Mouse (Mus musculus) gastrocnemius, adult 8-10 months (tissue): Measurements from ENCODE around the gene Sec16a. TPM values are rescaled to one million over a fixed set of nuclear protein-coding genes. Genes with fewer than 3 reads are reported as not detected.
"Not testable (repeated sequence)": the region's sequence is repeated elsewhere in the genome, so short reads cannot be mapped to it uniquely, and the experiment has no call there.

Experiments used
- DNase-seq, 2 experiments: peaks; one replicate each; pipeline ENCODE4 v3.0.0; 2022; ENCODE audit warnings: low spot score in 2 of 2
- microRNA-seq: library from miRNA; unstranded; fragments of <30 nt; microRNA quantifications from one replicate; pipeline ENCODE4 v1.2.0, GENCODE M21; 2022
- total RNA-seq, 4 experiments: library from RNA; stranded (reverse); gene quantifications; 2 replicates each; pipeline ENCODE4 v1.2.4; 2022

The Sec16a gene
- total RNA-seq, 4 experiments from 2014 or later, result 22.2 to 26.6 (median 24.3) TPM

- DNase-seq, result no peak
Measured at GRCm38 (mm10) chr2:26390954-26391353, 54.1 kb downstream of the Sec16a start.

- DNase-seq, result peak; percentile 69
Measured at GRCm38 (mm10) chr2:26389154-26389690, 55.8 kb downstream of the Sec16a start, which contains the start of the genes Entr1 and Pmpca. Gene Entr1 (minus strand): TSS chr2:26389316. Gene Pmpca (plus strand): TSS chr2:26389339.

- DNase-seq, result no peak
Measured at GRCm38 (mm10) chr2:26388682-26389153, 56.3 kb downstream of the Sec16a start.

GRCm38 (mm10) chr2:26387713-26388112, 57.3 kb downstream of the Sec16a start:
- DNase-seq, result no peak

- not testable (repeated sequence) for DNase-seq
Measured at GRCm38 (mm10) chr2:26380871-26381270, 64.1 kb downstream of the Sec16a start.

- DNase-seq, result peak; percentile 69 to 73
Measured at GRCm38 (mm10) chr2:26380131-26380771, 64.8 kb downstream of the Sec16a start, which contains the start of gene Snapc4. Gene Snapc4 (minus strand): TSS chr2:26380653.

- no peak for DNase-seq
Measured at GRCm38 (mm10) chr2:26372396-26372795, 72.6 kb downstream of the Sec16a start.

GRCm38 (mm10) chr2:26368572-26368971, 76.4 kb downstream of the Sec16a start:
- no peak for DNase-seq

GRCm38 (mm10) chr2:26367911-26368310, 77.1 kb downstream of the Sec16a start:
- no peak for DNase-seq

GRCm38 (mm10) chr2:26364738-26365465, 80.1 kb downstream of the Sec16a start:
- peak; percentile 74 to 78 for DNase-seq

GRCm38 (mm10) chr2:26363481-26363880, 81.5 kb downstream of the Sec16a start:
- DNase-seq, result no peak

GRCm38 (mm10) chr2:26362991-26363390, 82.0 kb downstream of the Sec16a start:
- DNase-seq, result no peak

- no peak for DNase-seq
Measured at GRCm38 (mm10) chr2:26360772-26361171, 84.2 kb downstream of the Sec16a start, which contains the start of gene Card9. Gene Card9 (minus strand): TSS chr2:26360918.

- DNase-seq, result peak in 1 of 2 experiments; percentile 30
Measured at GRCm38 (mm10) chr2:26359983-26360382, 85.0 kb downstream of the Sec16a start.

Small RNAs within 50 kb of the gene (microRNA-seq; reads per million reads assigned to microRNA genes)
- not detected for gene Mir6996

Other genes starting within 250 kb of the Sec16a start
- gene Lhx3, start 236.9 kb downstream of the Sec16a start, total RNA-seq, result not detected
- 1 to 10 TPM; 3.2 to 4.5 (median 3.3) TPM for gene Qsox2, start 207.7 kb downstream of the Sec16a start, total RNA-seq
- not detected for gene Ccdc187, start 150.7 kb downstream of the Sec16a start, total RNA-seq
- 1 to 10 TPM in 3 of 4 experiments, under 1 TPM in 1; 0.75 to 3.6 (median 1.6) TPM for gene Gpsm1, start 129.7 kb downstream of the Sec16a start, total RNA-seq
- 10 to 100 TPM; 19.6 to 21.5 (median 20.6) TPM for gene Dnlz, start 93.1 kb downstream of the Sec16a start, total RNA-seq
- under 1 TPM; 0.22 to 0.51 (median 0.47) TPM for gene Card9, start 84.3 kb downstream of the Sec16a start, total RNA-seq
- gene Snapc4, start 64.6 kb downstream of the Sec16a start, total RNA-seq, result 1 to 10 TPM; 3.0 to 8.2 (median 4.9) TPM
- gene Entr1, start 55.9 kb downstream of the Sec16a start, total RNA-seq, result 10 to 100 TPM; 17.8 to 28.0 (median 24.8) TPM
- 100 to 1,000 TPM; 132 to 147 (median 133) TPM for gene Pmpca, start 55.9 kb downstream of the Sec16a start, total RNA-seq
- 1 to 10 TPM; 9.0 to 9.6 (median 9.2) TPM for gene Inpp5e, start 36.0 kb downstream of the Sec16a start, total RNA-seq
- 1 to 10 TPM; 4.9 to 7.0 (median 5.2) TPM for gene Notch1, start 71.4 kb upstream of the Sec16a start, total RNA-seq
- 10 to 100 TPM; 28.7 to 37.4 (median 31.6) TPM for gene Egfl7, start 134.8 kb upstream of the Sec16a start, total RNA-seq
- not detected for gene Gm20532, start 141.4 kb upstream of the Sec16a start, total RNA-seq
- 1 to 10 TPM; 2.9 to 8.9 (median 5.6) TPM for gene Agpat2, start 159.2 kb upstream of the Sec16a start, total RNA-seq
- 1 to 10 TPM; 1.3 to 2.1 (median 1.6) TPM for gene Fam69b, start 183.2 kb upstream of the Sec16a start, total RNA-seq
- not detected for gene Lcn4, start 226.1 kb upstream of the Sec16a start, total RNA-seq